Mouse (Mus musculus) forebrain, embryonic 11.5 days (tissue): ENCODE data around the gene Fam71f2. TPM values are rescaled to one million over a fixed set of nuclear protein-coding genes. Genes with fewer than 3 reads are reported as not detected.

Experiments used
- ATAC-seq: fragments of 200-750 bp; cut with Nextera tagmentation; replicated peaks from 2 replicates; pipeline ENCODE4 v1.8.0; 2017; ENCODE audit warnings: moderate TSS enrichment; ENCODE audit not compliant: low FRiP score
- DNase-seq: peaks from one replicate; pipeline ENCODE4 v3.0.0-alpha.2; 2017; ENCODE audit warnings: low spot score
- H3K27ac ChIP-seq: fragments of 300-500 bp; sonication (generic); 2 replicates; pipeline ENCODE4 v1.5.1; 2014; ENCODE audit warnings: low read depth, low read length
- H3K27me3 ChIP-seq: fragments of 300-500 bp; sonication (generic); 2 replicates; pipeline ENCODE4 v1.6.1; 2014; ENCODE audit warnings: mild to moderate bottlenecking, low read length, mixed read lengths; ENCODE audit not compliant: control insufficient read depth, insufficient read depth
- H3K36me3 ChIP-seq: fragments of 300-500 bp; sonication (generic); 2 replicates; pipeline ENCODE4 v1.6.1; 2014; ENCODE audit warnings: mild to moderate bottlenecking, low read length, moderate library complexity, mixed read lengths; ENCODE audit not compliant: control insufficient read depth, insufficient read depth
- H3K4me1 ChIP-seq: fragments of 300-500 bp; sonication (generic); replicated peaks from 2 replicates; pipeline ENCODE4 v1.6.1; 2014; ENCODE audit warnings: low read length, mixed read lengths; ENCODE audit not compliant: control insufficient read depth, insufficient read depth
- H3K4me2 ChIP-seq: fragments of 300-500 bp; sonication (generic); 2 replicates; pipeline ENCODE4 v1.6.1; 2014; ENCODE audit warnings: low read depth, mild to moderate bottlenecking, low read length, moderate library complexity, mixed read lengths; ENCODE audit not compliant: severe bottlenecking
- H3K4me3 ChIP-seq: fragments of 300-500 bp; sonication (generic); 2 replicates; pipeline ENCODE4 v1.5.1; 2014; ENCODE audit warnings: low read depth, low read length
- H3K9ac ChIP-seq: fragments of 300-500 bp; sonication (generic); 2 replicates; pipeline ENCODE4 v1.6.1; 2014; ENCODE audit warnings: low read length
- H3K9me3 ChIP-seq: fragments of 300-500 bp; sonication (generic); 2 replicates; pipeline ENCODE4 v1.6.1; 2016; ENCODE audit warnings: low read length, mixed read lengths; ENCODE audit not compliant: control insufficient read depth
- WGBS: fragments of 180-500 bp; shearing (Covaris S2); extraction: QIAGEN DNeasy Blood & Tissue Kit; methylation state at CpG from one replicate; pipeline ENCODE4 v1.1.7; 2014; 5-methylcytosine and 5-hydroxymethylcytosine counted together
- polyA plus RNA-seq: library from polyadenylated mRNA; unstranded; fragments of >200 nt; fragmentation: Nextera tagmentation; extraction: Ambion mirVana; gene quantifications from 2 replicates; pipeline ENCODE4 v1.2.1, GENCODE M21; 2014

Fam71f2 gene
- 0.52 and 0.76 TPM in 2 replicates for polyA plus RNA-seq

GRCm38 (mm10) chr6:29279293-29279692 is at the start of gene Fam71f2:
TSS of gene Fam71f2 (plus strand) at chr6:29279593.
- no peak for DNase-seq
- Histone ChIP-seq H3K9me3 (no peaks in the 10 kb centered on the region), H3K36me3 (no peaks in the 10 kb centered on the region; the same call in 1 of the 2 replicates), H3K4me2 (no peak within 1 kb of the TSS), H3K9ac (no peak within 1 kb of the TSS), H3K4me1 (no peaks in the 10 kb centered on the region; the same call in 1 of the 2 replicates), H3K27ac (no peak within 1 kb of the TSS), H3K4me3 (no peak within 1 kb of the TSS), H3K27me3 (no peaks in the 10 kb centered on the region)
- no peak for ATAC-seq
- WGBS = 84% methylated on average over 8 of the region's 8 CpGs

- no peaks in the 10 kb centered on the region for H3K27me3 ChIP-seq
- 77% methylated on average over 6 of the region's 6 CpGs for WGBS
Measured at GRCm38 (mm10) chr6:29230386-29230785, 49.0 kb upstream of the Fam71f2 start.

DNA sequence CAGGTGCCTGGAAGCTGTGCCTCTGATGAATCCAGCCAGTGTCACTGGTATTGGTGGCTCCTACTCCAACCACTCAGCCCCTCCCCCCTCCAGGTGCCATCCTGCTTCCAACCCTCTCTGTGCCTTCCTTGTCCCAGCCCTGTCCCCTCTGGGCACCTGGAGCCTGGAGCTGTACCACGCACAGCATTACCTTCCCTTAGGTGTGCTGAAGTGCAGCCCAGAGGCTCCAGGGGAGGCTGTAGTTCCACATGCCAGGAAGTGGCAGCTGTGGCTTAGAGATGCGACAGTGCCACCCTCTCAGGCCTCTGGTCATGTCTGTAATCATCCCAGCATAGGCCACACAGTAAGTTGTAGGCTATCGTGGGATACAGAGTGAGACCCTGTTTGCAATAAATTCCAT is 47.6 kb upstream of the Fam71f2 start:
- 75% methylated on average over 3 of the region's 3 CpGs for WGBS

More at GRCm38 (mm10) chr6:29230386-29230785, 49.0 kb upstream of the Fam71f2 start:
- Histone ChIP-seq H3K9me3 (no peaks in the 10 kb centered on the region), H3K9ac (no peak overlapping the region), H3K4me1 (no peaks in the 10 kb centered on the region), H3K4me3 (no peak overlapping the region), H3K27ac (no peak overlapping the region), H3K4me2 (no peak overlapping the region), H3K36me3 (no peaks in the 10 kb centered on the region)
- no peak for DNase-seq
- no peak for ATAC-seq

GRCm38 (mm10) chr6:29232321-29232720 is 47.1 kb upstream of the Fam71f2 start:
- no peaks in the 10 kb centered on the region for H3K36me3 ChIP-seq
- no peaks in the 10 kb centered on the region for H3K4me1 ChIP-seq
- H3K27me3 ChIP-seq = no peaks in the 10 kb centered on the region
- H3K9ac ChIP-seq = no peak overlapping the region
- ATAC-seq = no peak
- WGBS = 79% methylated on average over 6 of the region's 6 CpGs
- no peak for DNase-seq
- H3K27ac ChIP-seq = no peak overlapping the region
- H3K4me2 ChIP-seq = no peak overlapping the region
- H3K4me3 ChIP-seq = no peak overlapping the region
- H3K9me3 ChIP-seq = no peaks in the 10 kb centered on the region

More for the DNA sequence above, 47.6 kb upstream of the Fam71f2 start:
- Histone ChIP-seq H3K4me3 (no peak overlapping the region), H3K36me3 (no peaks in the 10 kb centered on the region), H3K9ac (no peak overlapping the region), H3K27me3 (no peaks in the 10 kb centered on the region), H3K27ac (no peak overlapping the region), H3K4me1 (no peaks in the 10 kb centered on the region), H3K9me3 (no peaks in the 10 kb centered on the region), H3K4me2 (no peak overlapping the region)
- DNase-seq (no peak), ATAC-seq (no peak)

DNA sequence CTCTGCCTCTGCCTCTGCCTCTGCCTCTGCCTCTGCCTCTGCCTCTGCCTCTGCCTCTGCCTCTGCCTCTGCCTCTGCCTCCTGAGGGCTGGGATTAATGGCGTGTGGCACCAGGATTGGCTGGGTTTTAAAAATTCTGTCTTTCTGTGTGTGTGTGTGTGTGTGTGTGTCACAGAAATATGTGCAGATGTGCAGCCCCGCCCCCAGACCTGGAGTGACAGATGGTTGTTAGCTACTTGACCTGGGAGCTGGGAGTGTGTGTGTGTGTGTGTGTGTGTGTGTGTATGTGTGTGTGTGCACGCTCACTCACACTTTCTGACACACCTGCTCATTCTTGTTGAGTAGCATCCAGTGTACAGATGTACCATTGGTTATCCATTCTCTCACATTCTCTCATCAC is 45.7 kb upstream of the Fam71f2 start:
- Histone ChIP-seq H3K9ac (no peak overlapping the region), H3K36me3 (no peaks in the 10 kb centered on the region), H3K4me3 (no peak overlapping the region), H3K27me3 (no peaks in the 10 kb centered on the region), H3K27ac (no peak overlapping the region), H3K4me1 (no peaks in the 10 kb centered on the region), H3K4me2 (no peak overlapping the region), H3K9me3 (no peaks in the 10 kb centered on the region)
- no peak for DNase-seq
- no peak for ATAC-seq
- WGBS = 73% methylated on average over 3 of the region's 3 CpGs

DNA sequence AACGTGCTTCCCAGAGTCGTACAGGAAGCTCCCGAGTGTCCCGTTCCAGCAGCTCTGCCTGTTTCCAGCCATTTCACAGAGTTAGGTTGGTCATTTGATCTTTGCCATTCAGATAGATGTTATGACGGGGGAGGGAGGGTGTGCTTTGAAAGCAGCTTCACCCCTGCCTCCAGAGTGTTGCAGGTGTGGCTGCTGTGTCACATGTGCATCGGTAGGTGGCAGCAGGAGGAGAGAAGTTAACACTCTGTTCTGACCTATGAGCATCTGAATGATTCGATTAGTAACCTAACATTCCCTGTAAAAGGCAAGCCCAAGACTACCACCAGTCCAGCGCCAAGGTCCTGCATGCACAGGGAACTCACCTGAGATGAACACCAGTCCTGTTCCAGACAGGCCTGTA is 45.1 kb upstream of the Fam71f2 start:
- Histone ChIP-seq H3K36me3 (no peaks in the 10 kb centered on the region), H3K4me3 (no peak overlapping the region), H3K9me3 (no peaks in the 10 kb centered on the region), H3K9ac (no peak overlapping the region), H3K27me3 (no peaks in the 10 kb centered on the region), H3K4me1 (no peaks in the 10 kb centered on the region), H3K27ac (no peak overlapping the region), H3K4me2 (no peak overlapping the region)
- 47% methylated on average over 8 of the region's 8 CpGs for WGBS
- DNase-seq (no peak), ATAC-seq (no peak)

- WGBS = 21% methylated on average over 2 of the region's 2 CpGs
- Histone ChIP-seq H3K4me3 (no peak overlapping the region), H3K4me2 (no peak overlapping the region), H3K4me1 (no peaks in the 10 kb centered on the region), H3K9me3 (no peaks in the 10 kb centered on the region), H3K9ac (no peak overlapping the region), H3K27ac (no peak overlapping the region), H3K36me3 (no peaks in the 10 kb centered on the region), H3K27me3 (no peaks in the 10 kb centered on the region)
- DNase-seq (peak; percentile 71), ATAC-seq (0 out of 2 replicates have a peak, but pooled peaks have one; percentile 39)
Measured at GRCm38 (mm10) chr6:29240806-29241205, 38.6 kb upstream of the Fam71f2 start.

- Histone ChIP-seq H3K4me1 (no peaks in the 10 kb centered on the region), H3K27ac (no peak overlapping the region), H3K4me3 (no peak overlapping the region), H3K27me3 (no peaks in the 10 kb centered on the region), H3K9ac (no peak overlapping the region), H3K4me2 (no peak overlapping the region), H3K36me3 (no peaks in the 10 kb centered on the region), H3K9me3 (no peaks in the 10 kb centered on the region)
- DNase-seq (no peak), ATAC-seq (no peak)
- WGBS = 47% methylated on average over 2 of the region's 2 CpGs
Measured at GRCm38 (mm10) chr6:29241697-29242096, 37.7 kb upstream of the Fam71f2 start.

GRCm38 (mm10) chr6:29242265-29242664 is 37.1 kb upstream of the Fam71f2 start:
- no peaks in the 10 kb centered on the region for H3K4me1 ChIP-seq
- no peak overlapping the region for H3K27ac ChIP-seq
- H3K9me3 ChIP-seq = no peaks in the 10 kb centered on the region
- H3K4me3 ChIP-seq = no peak overlapping the region
- DNase-seq (no peak), ATAC-seq (no peak)
- H3K4me2 ChIP-seq = no peak overlapping the region
- H3K36me3 ChIP-seq = no peaks in the 10 kb centered on the region
- 53% methylated on average over 1 of the region's 1 CpGs for WGBS
- H3K27me3 ChIP-seq = no peaks in the 10 kb centered on the region
- H3K9ac ChIP-seq = no peak overlapping the region
